Mouse (Mus musculus): ENCODE measurements at regions not wholly inside any gene's neighbourhood (a gene's known extent, or its start where the extent isn't known, plus 50 kb on each side); places are given as distances from the start of the nearest gene placed in this dataset.
"Not testable (repeated sequence)": the region's sequence is repeated elsewhere in the genome, so short reads cannot be mapped to it uniquely, and the experiment has no call there.

DNA sequence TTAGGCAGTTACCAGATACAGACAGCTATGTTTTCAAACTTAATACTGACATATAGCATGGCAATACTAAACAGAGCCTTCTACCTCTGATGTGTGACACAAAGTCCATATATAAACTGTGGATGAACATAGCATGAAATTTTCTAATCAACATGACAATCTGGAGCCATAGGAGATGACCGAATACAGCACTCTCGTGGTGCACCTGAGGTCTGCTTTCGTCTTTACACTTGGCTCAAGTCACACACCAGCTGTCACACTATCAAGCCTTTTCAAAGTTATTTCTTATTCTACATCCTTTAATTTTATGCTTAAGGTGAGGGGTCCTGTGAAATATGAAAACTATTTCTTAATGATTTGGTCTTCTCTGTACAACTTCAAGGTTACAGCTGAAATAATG is 120.1 kb upstream of the Kcnj3 start:
- no peak overlapping the region for H3K9ac ChIP-seq (ENCODE audit: control insufficient read depth, low read depth, low read length, poor library complexity, severe bottlenecking)
- DNase-seq (ENCODE audit: low read depth, low spot score), result no peak
- no peaks in the 10 kb centered on the region for H3K9me3 ChIP-seq (replicated peaks; ENCODE audit: insufficient read depth, low read length)
- H3K4me3 ChIP-seq (ENCODE audit: control insufficient read depth in 1 of 2, insufficient read depth in 1 of 2, low read depth in 2 of 2, low read length in 2 of 2), result no peak overlapping the region
- no peaks in the 10 kb centered on the region for H3K27me3 ChIP-seq (ENCODE audit: control insufficient read depth in 1 of 2, insufficient read depth in 2 of 2, low read length in 2 of 2)
- TF ChIP-seq MYC (IDR thresholded peaks at IDR 0.05; ENCODE audit: low read depth, low read length) (no peak), UBTF (IDR thresholded peaks at IDR 0.05; ENCODE audit: borderline replicate concordance, insufficient read depth, low read depth, low read length) (no peak)
- H3K79me2 ChIP-seq (ENCODE audit: control insufficient read depth, insufficient read depth, low read length, poor library complexity), result no peaks in the 10 kb centered on the region
- no peak overlapping the region for H3K27ac ChIP-seq (ENCODE audit: control insufficient read depth, low read depth, low read length)
- H3K4me1 ChIP-seq (ENCODE audit: control insufficient read depth in 1 of 2, insufficient read depth in 2 of 2, low read length in 2 of 2), result no peaks in the 10 kb centered on the region
- no peaks in the 10 kb centered on the region for H3K36me3 ChIP-seq (ENCODE audit: control insufficient read depth in 1 of 2, insufficient read depth in 2 of 2, low read length in 2 of 2)

DNA sequence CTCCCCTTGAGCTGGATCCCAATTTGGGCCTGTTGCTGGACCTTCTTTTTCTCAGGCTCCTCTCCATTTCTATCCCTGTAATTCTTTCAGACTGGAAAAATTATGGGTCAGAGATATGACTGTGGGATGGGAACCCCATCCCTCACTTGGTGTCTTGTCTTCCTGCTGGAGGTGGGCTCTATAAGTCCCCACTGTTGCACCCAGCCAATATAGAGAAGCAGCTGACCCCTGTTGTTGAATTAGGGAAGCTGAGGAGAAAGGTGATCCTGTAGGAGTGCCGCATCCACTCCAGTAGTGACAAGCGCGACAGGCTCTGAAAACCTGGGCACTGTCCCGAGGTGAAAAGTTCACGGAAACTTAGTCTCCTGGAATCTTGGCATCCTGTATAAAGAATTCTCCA is 81.7 kb upstream of the Kcnj3 start:
- H3K36me3 ChIP-seq (ENCODE audit: control insufficient read depth in 1 of 2, insufficient read depth in 2 of 2, low read length in 2 of 2); H3K27me3 ChIP-seq (ENCODE audit: control insufficient read depth in 1 of 2, insufficient read depth in 2 of 2, low read length in 2 of 2); H3K9ac ChIP-seq (ENCODE audit: control insufficient read depth, low read depth, low read length, poor library complexity, severe bottlenecking); H3K9me3 ChIP-seq (replicated peaks; ENCODE audit: insufficient read depth, low read length); H3K27ac ChIP-seq (ENCODE audit: control insufficient read depth, low read depth, low read length); H3K79me2 ChIP-seq (ENCODE audit: control insufficient read depth, insufficient read depth, low read length, poor library complexity); DNase-seq (ENCODE audit: low read depth, low spot score); H3K4me1 ChIP-seq (ENCODE audit: control insufficient read depth in 1 of 2, insufficient read depth in 2 of 2, low read length in 2 of 2); H3K4me3 ChIP-seq (ENCODE audit: control insufficient read depth in 1 of 2, insufficient read depth in 1 of 2, low read depth in 2 of 2, low read length in 2 of 2): not testable (repeated sequence)

All from MEL (cell line).